Mouse (Mus musculus) midbrain, embryonic 16.5 days (tissue): ENCODE measurements around the gene Xlr3a. TPM values are rescaled to one million over a fixed set of nuclear protein-coding genes. Genes with fewer than 3 reads are reported as not detected.
"Not testable (repeated sequence)": the region's sequence is repeated elsewhere in the genome, so short reads cannot be mapped to it uniquely, and the experiment has no call there.

Experiments used
- ATAC-seq: fragments of 200-750 bp; cut with Nextera tagmentation; 2 replicates; pipeline ENCODE4 v1.8.0; 2017; ENCODE audit warnings: moderate TSS enrichment
- H3K27ac ChIP-seq: fragments of 300-500 bp; sonication (generic); 2 replicates; pipeline ENCODE4 v1.5.1; 2014; ENCODE audit warnings: mild to moderate bottlenecking, low read length, mixed read lengths
- H3K27me3 ChIP-seq: fragments of 300-500 bp; sonication (generic); 2 replicates; pipeline ENCODE4 v1.6.1; 2014; ENCODE audit warnings: low read depth, low read length, mixed read lengths; ENCODE audit not compliant: control insufficient read depth, insufficient read depth
- H3K36me3 ChIP-seq: fragments of 300-500 bp; sonication (generic); 2 replicates; pipeline ENCODE4 v1.6.1; 2014; ENCODE audit warnings: mild to moderate bottlenecking, low read length, moderate library complexity, mixed read lengths; ENCODE audit not compliant: control insufficient read depth, insufficient read depth
- H3K4me1 ChIP-seq: fragments of 300-500 bp; sonication (generic); 2 replicates; pipeline ENCODE4 v1.6.1; 2014; ENCODE audit warnings: mild to moderate bottlenecking, low read length, mixed read lengths; ENCODE audit not compliant: control insufficient read depth, insufficient read depth
- H3K4me2 ChIP-seq: fragments of 300-500 bp; sonication (generic); 2 replicates; pipeline ENCODE4 v1.6.1; 2014; ENCODE audit warnings: mild to moderate bottlenecking, low read length, mixed read lengths
- H3K4me3 ChIP-seq: fragments of 300-500 bp; sonication (generic); 2 replicates; pipeline ENCODE4 v1.5.1; 2014; ENCODE audit warnings: low read depth, mild to moderate bottlenecking, low read length, moderate library complexity, mixed read lengths
- H3K9ac ChIP-seq: fragments of 300-500 bp; sonication (generic); 2 replicates; pipeline ENCODE4 v1.6.1; 2014; ENCODE audit warnings: low read depth, low read length, mixed read lengths
- H3K9me3 ChIP-seq: fragments of 300-500 bp; sonication (generic); replicated peaks from 2 replicates; pipeline ENCODE4 v1.6.1; 2014; ENCODE audit warnings: mild to moderate bottlenecking, low read length, mixed read lengths; ENCODE audit not compliant: control insufficient read depth, poor library complexity, severe bottlenecking
- WGBS: fragments of 180-500 bp; shearing (Covaris S2); extraction: QIAGEN DNeasy Blood & Tissue Kit; methylation state at CpG from one replicate; pipeline ENCODE4 v1.1.7; 2014; 5-methylcytosine and 5-hydroxymethylcytosine counted together
- polyA plus RNA-seq: library from polyadenylated mRNA; unstranded; fragments of >200 nt; fragmentation: Nextera tagmentation; extraction: Ambion mirVana; gene quantifications from 2 replicates; pipeline ENCODE4 v1.2.1, GENCODE M21; 2015

The Xlr3a gene
- 5.3 and 6.5 TPM in 2 replicates for polyA plus RNA-seq

DNA sequence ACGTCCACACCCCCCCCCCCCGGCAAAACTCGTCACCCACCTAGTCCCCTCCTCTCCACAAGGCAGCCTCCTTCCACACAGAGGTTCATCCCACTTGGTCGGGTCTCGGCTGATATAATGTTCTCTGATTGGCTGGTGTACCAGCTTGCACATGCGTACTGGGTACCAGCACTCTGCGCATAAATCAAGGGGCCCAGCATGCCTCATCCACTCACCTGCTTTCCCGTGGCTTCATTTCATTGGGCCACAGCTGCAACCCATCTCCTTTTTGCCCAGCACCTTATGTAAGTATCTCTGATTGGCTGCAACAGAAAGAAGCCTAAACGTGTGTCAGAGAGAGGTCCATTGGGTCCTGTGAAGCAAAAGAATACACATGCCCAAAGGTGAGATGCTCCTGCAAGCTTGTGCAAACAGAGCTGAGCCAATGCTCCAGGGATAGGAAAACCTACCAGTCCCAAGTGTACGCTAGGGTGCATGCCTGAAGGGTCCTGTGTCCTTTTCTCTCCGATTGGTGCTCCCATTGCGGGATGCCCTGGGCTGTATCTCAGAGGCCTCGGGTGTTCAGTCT is at the start of gene Xlr3a:
Xlr3a (minus strand) TSS at position 155 of the 568 bp plus-strand sequence.
- not testable (repeated sequence) for ATAC-seq, H3K4me3 ChIP-seq, H3K27ac ChIP-seq, H3K27me3 ChIP-seq, H3K36me3 ChIP-seq, H3K9ac ChIP-seq, H3K9me3 ChIP-seq, H3K4me2 ChIP-seq, H3K4me1 ChIP-seq
- WGBS: 73% methylated on average over 13 of the region's 13 CpGs

- H3K27ac ChIP-seq, H3K36me3 ChIP-seq, H3K4me1 ChIP-seq, H3K9me3 ChIP-seq, H3K9ac ChIP-seq, H3K4me2 ChIP-seq, H3K4me3 ChIP-seq, H3K27me3 ChIP-seq: not testable (repeated sequence)
- peak; percentile 92 for ATAC-seq
- no CpG with 5 or more reads among the region's 7 CpGs for WGBS
These were observed 46.3 kb upstream of the Xlr3a start for GRCm38 (mm10) chrX:73143218-73143618.

- not testable (repeated sequence) for H3K4me1 ChIP-seq, H3K4me3 ChIP-seq, H3K4me2 ChIP-seq, H3K9ac ChIP-seq, H3K36me3 ChIP-seq, H3K9me3 ChIP-seq, H3K27ac ChIP-seq, H3K27me3 ChIP-seq
- WGBS: no CpG with 5 or more reads among the region's 12 CpGs
- peak; percentile 94 for ATAC-seq
These were observed 26.2 kb upstream of the Xlr3a start for GRCm38 (mm10) chrX:73122859-73123829.

GRCm38 (mm10) chrX:73116747-73117146 is 19.9 kb upstream of the Xlr3a start, which contains the start of gene Gm14685:
Gm14685 (plus strand) TSS chrX:73117047.
- not testable (repeated sequence) for H3K27me3 ChIP-seq, H3K4me2 ChIP-seq, H3K9me3 ChIP-seq, H3K4me3 ChIP-seq, H3K36me3 ChIP-seq, ATAC-seq, H3K9ac ChIP-seq, H3K4me1 ChIP-seq, H3K27ac ChIP-seq
- WGBS: no CpG with 5 or more reads among the region's 7 CpGs

DNA sequence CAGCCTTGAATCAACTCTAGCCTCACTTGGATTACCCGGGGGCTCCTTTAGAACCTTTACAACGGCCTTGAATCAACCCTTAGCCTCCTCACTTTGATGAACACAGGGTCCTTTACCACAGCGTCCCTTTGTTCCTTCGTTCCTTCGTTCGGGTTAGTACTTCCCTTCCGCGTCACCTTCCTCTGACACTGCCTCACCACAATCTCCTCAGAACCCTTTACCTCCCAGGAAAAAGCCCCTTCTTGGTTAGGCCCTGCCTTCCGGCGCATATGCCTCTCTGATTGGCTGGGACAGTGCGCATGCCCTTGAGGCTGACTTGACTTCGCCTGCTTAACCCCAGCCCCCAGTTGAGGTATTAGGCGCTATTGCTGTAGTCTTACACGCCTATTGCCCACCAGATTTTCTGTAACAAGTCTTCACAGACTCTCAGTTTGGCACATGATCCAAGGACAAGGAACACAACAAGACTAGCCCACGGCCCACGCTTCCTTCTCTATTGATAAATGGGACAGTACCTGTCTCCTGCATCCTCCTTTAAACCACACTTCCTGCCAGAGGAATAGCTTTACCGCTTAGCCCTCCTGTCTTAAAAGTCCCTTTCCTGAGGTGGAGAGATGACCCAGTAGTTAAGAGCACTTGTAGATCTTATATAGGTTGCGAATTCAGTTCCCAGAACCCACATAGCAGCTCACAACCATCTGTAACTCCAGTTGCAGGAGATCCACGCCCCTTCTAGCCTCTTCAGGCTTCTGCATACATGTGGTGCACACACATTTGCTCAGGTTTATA is 14.4 kb downstream of the Xlr3a start, which contains the start of gene Xlr4a:
Xlr4a (minus strand) TSS at position 212 of the 789 bp plus-strand sequence.
- not testable (repeated sequence) for H3K4me2 ChIP-seq, H3K9ac ChIP-seq, H3K27ac ChIP-seq, H3K4me1 ChIP-seq, H3K36me3 ChIP-seq, H3K4me3 ChIP-seq, ATAC-seq, H3K27me3 ChIP-seq, H3K9me3 ChIP-seq
- WGBS: 87% methylated on average over 17 of the region's 19 CpGs

DNA sequence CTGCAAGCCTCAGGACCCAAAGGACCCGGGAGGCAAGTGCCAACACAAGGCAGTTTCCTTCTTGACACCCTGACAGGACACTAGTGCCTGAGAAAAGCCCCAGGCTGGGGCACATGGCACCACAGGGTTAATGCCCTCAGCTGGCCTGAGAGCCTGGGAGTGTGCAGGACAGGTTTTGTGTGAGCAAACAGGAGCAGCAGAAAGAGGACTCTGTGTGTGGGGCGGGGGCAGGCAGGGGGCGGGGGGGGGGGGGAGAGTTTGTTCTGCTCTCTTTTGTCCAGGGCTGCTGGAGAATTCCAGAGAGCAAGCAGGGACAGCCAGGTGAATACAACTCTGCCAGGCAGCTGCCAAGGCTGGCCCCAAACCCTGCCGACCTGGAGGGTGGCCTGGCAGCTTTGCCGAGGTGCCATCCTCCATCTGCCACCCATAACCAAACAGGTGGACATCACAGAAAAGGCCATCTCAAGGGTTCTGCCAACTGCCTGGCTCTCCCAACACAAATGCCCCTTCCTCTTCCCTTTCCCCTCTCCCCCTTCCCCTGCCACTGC is 30.1 kb downstream of the Xlr3a start:
- not testable (repeated sequence) for H3K27me3 ChIP-seq, H3K9me3 ChIP-seq, H3K27ac ChIP-seq, H3K36me3 ChIP-seq, H3K4me1 ChIP-seq, H3K4me3 ChIP-seq, ATAC-seq, H3K9ac ChIP-seq, H3K4me2 ChIP-seq
- WGBS: 75% methylated on average over 1 of the region's 5 CpGs

DNA sequence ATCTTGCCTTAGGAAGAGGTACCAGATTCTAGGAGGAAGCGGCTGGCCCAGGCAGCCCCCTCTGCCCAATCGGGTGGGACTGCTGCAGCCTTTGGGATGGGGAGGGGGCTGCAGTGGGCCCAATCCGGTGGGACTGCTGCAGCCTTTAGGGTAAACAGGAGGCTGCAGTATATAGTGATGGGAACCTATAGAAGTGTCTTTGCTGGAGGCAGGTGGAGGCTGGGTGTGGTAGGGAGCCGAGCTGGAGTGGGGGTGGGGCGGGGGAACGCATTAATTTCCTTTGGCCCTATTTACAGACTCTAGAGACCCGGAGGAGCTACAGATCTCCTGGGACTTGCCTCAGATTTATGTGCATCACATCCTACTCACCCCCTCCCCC is 32.5 kb downstream of the Xlr3a start, which contains the start of gene Pnma3:
Pnma3 (plus strand) TSS at position 373 of the 379 bp plus-strand sequence.
- 0 out of 2 replicates have a peak within 1 kb of the TSS, but pooled peaks have one; percentile 47 for H3K27ac ChIP-seq
- 11% methylated on average over 6 of the region's 7 CpGs for WGBS
- no peaks in the 10 kb centered on the region for H3K9me3 ChIP-seq
- H3K4me1 ChIP-seq: peaks cover 8% of the 10 kb centered on the region; the same call in 1 of the 2 replicates
- peak within 1 kb of the TSS; percentile 45 for H3K4me3 ChIP-seq
- H3K36me3 ChIP-seq: no peaks in the 10 kb centered on the region
- H3K4me2 ChIP-seq: peak within 1 kb of the TSS; percentile 64
- H3K27me3 ChIP-seq: no peaks in the 10 kb centered on the region
- peak within 1 kb of the TSS; percentile 64 for H3K9ac ChIP-seq
- peak; percentile 64; the same call in 1 of the 2 replicates for ATAC-seq

DNA sequence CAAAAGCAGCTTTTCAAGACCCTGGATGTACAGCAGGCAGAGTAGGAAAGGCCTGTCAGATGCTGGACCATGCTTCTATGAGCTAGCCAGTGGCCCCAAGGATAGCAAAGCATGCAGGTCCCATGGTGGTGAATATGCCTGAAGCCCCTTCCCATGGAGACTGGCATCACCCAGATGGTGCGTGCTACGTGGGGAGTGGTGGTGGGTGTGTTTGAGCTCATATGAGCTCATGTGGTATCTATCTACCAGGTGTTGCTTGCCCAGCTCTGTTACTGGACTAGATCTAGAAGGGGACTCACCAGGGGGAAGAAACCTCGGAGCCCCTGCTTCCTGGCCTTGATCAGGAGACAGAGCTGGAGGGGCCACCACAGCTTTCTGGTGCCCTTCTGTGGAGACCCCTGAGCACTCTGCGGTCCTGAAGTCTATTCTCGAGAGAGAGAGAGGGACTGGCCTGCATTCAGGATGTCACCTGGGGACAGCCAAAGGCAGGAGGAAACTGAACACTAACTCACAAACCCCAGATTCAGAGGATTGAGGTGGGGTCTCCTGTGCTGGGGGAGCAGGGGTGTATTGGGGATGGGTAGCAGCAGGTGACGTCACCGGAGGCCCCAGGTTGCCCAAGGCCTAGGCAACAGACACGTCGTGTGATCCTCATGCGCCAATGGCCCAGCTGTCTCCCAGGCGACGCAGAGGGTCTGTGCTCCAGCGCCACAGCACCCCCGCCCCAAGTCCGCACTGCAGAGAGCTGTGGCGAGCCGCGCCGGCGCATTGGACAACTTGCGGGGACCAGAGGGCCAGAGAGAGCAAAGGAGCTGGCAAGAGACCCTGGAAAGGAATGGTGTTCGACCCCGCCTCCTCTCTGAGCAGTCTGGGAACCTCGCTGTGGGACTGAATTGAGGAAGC is 33.1 kb downstream of the Xlr3a start:
- peak; percentile 93 for ATAC-seq
- Histone ChIP-seq H3K27ac (0 out of 2 replicates have a peak overlapping the region, but pooled peaks have one; percentile 47), H3K4me2 (peak overlapping the region; percentile 64), H3K4me1 (peaks cover 8% of the 10 kb centered on the region; the same call in 1 of the 2 replicates), H3K36me3 (no peaks in the 10 kb centered on the region), H3K9me3 (no peaks in the 10 kb centered on the region), H3K9ac (peak overlapping the region; percentile 64), H3K4me3 (peak overlapping the region; percentile 45), H3K27me3 (no peaks in the 10 kb centered on the region)
- 32% methylated on average over 20 of the region's 24 CpGs for WGBS
